Mouse (Mus musculus): ENCODE results near the gene Iqsec3. TPM values are rescaled to one million over a fixed set of nuclear protein-coding genes. Genes with fewer than 3 reads are reported as not detected.

The Iqsec3 gene
- total RNA-seq, 2 experiments from 2014 or later = 4.5 to 7.8 TPM

DNA sequence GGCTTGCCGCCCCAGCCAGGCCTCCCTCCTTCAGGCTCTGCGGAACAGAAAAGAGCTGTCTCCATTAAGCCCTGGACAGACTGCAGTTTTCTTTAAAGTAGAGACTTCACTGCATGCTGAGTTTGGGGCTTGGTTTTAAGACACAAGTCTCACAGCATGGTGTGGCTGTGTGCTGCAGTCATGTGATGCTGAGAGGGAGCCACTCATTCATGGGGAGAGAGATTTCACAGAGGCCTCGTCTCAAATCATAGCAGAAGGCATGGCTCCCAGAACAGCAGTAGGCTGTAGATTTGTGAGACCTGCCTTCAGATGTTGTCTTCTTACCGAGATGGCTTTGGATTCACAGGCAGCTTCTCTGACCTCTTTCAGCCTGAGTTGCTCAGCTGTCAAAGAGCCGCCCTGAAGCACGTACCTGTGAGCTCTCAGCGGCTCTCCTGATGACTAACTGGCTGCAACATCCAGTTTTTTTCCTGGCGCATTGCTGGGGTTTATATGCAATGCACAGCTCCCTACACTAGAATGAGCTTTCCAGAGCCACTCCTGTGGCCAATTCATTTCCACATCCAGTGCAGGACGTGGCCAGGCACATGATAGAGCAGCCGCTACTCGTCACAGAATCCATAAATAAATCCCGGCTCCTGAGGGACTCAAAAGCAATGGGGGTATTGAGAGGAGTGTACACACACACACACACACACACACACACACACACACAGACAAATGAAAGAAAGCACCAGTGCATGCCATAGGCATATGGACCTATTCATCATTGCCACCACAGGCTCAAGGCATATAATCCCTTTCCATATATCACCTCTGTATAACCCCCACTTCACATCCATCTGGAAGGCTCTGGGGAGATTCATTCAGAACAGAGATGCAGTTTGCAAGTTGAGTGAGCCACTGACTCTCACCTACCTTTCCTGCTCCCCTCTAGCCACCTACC is 18.7 kb downstream of the Iqsec3 start:
- DNase-seq = no peak

DNA sequence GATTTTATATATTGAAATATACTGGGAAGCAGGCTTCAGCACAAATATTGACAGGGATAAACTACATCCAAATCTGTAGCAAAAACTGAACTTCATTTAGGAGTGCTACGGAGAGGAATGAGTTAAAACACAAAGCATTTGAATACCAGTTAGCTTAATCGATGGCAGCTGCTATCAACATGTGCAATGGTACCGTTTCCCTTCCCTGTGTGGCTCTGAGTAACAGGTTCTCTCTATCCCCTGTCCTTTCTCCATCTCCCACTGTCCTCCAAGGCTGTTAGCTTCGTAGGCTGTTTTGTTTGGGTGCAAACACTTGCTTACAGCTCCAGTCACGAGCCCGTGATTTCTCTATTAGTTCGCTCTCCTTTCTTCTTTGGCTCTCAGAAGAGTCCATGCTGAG is 19.7 kb downstream of the Iqsec3 start:
- no peak for DNase-seq

DNA sequence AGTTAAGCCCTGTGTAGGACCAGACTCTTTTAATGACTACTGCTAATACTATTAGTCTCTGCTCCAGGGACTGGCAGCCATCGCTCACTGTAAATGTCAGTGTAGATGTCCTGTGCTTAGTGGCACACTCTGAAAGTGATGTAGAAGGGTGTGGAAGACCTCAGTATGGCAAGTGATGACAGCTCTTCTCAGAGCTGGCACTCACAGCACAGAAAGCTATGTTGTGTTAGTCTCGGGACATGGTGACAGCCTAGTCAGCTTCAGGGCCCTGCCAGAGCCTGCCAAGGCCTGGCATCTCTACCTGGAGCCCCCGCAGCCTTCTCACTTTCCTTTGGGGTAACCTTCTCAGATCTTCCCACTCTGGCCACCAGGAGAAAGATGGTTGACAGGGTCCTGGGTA is 21.8 kb downstream of the Iqsec3 start:
- DNase-seq = no peak

DNA sequence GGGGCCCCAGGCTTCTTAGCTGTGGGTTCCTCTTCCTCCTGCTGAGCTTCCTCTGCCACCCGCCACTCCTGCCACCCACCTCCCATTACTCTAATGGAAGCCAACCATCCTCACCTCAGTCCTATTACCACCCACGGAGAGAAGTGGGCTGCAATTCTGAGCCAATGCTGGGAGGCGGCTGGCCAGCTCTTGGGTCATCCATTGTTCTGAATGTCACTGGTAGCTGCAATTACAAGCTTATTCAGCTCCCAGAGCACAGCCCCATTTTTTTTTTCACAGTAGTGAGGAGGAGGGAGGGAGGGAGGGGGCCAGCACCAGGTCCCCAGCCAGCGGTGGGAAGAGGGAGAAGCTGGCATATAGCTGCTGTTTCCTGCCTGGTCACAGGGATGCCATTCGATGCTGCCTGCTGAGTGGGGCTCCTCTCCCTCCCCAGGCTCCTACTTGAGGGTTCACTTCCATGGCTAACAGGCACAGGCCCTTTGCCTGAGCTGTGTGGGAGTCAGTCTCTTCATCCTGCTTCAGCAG is 32.7 kb downstream of the Iqsec3 start:
- no peak for DNase-seq

DNA sequence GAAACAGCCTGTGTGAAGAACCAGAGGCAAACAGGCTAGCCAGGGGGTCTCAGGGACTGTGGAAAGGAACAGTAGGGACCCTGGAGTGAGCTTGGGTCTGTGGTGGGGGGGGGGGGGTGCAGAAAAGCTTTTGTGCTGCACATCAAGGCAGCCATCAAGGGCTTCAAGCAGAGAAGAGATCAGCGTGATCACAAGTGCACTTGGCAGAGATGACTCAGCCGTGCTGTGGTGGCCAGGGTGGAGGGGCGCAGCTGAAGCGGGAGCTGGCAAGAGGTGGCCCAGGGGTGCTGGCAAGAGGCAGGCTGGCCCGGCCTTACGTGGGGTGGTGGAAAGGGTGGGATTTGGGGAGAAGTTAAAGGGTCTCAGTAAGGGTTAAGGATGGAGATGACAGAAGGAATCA is 48.6 kb downstream of the Iqsec3 start:
- DNase-seq = no peak

DNA sequence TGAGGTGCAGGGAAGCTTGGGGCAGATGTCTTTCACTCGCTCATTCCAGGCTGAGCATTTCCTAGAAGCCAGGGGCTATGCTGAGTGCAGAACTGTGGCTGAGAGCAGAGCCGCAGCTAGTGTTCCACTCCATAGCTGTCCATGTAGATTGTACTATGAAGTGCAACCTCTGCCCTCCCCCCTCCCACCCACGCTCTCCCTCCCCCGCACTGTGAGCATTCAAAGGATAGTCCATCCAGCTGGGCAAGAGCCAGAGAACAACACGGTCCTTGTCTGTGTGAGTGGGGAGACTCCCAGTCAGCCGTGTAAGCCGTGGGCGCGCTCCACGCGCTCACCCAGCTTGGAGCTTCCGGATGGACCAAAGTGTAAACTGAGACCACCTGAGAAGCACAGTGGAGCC is 49.1 kb downstream of the Iqsec3 start:
- no peak for DNase-seq

DNA sequence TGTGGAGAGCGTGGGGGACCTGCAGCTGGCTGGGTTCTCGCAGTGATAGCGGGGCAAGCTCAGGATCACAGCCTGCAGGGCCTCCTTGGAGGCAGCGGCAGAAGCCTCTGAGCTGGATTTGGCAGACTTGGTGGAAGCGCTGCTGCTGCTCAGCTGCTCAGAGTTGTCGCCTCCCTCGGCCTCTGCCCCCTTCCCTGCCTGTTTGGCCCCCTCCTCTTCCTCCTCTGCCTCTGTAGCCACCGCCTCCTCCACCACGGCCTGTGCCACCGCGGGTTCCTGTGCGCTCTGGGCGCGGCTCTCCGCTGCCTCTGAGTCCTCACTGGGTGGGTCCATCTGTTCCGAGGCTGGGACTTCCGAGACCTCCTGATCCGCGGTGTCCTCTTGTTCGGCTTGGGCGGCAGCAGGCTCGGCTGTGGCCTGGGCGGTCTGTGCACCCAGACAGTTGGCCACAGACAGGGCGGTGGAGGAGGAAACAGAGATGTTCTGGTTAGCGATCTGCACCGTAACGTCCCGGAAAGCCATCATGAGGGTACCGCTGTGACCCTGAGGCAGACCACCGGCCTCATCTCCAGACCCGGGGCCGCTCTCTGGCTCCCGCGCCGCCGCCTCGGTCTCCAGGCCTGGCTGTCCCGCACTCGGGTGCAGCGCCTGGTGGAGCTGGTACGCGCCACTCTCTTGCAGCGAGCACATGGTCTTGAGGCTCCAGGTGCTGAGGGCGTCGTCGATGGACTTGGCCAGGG is 60.8 kb downstream of the Iqsec3 start:
- DNase-seq = peak; percentile 28

DNA sequence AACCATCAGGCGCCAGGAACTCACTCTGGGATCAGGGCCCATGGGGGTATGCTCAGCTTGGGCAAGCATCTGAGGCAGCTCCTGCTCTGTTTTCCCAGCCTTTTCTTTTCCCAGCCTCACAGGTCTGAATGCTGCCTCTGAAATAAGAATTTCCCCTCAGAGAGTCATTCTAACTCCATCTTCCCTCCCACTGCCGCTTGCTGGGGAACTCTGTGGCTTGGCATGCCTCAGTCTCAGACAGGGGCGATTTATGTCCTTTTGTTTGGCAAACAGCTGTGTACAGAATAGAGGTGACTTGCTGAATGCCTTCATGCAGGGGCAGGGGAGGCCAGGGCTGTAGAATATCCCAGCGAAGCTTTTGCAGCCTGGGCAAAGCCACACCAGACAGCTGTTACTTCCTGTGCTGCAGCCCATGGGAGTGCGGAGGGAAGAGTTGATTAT is 65.9 kb downstream of the Iqsec3 start:
- DNase-seq = no peak

DNA sequence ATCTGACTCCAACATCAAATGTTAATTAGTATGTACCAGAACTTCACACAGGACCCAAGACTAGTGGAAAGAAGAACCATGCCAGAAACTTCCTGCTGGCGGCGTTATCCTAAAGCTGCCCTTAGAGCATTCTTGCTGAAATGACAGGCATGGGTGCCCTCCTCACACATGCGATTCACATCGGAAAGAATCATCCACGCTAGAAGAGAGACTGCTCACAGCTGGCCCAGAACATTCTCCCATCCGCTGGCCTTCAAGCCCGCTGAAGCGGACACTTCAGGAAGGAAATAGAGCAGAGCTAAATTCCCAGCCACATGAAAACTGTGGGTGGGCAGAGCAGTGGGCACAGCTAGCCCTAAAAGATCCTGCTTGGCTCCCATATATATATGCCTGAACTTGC is 68.2 kb downstream of the Iqsec3 start:
- DNase-seq = no peak

DNA sequence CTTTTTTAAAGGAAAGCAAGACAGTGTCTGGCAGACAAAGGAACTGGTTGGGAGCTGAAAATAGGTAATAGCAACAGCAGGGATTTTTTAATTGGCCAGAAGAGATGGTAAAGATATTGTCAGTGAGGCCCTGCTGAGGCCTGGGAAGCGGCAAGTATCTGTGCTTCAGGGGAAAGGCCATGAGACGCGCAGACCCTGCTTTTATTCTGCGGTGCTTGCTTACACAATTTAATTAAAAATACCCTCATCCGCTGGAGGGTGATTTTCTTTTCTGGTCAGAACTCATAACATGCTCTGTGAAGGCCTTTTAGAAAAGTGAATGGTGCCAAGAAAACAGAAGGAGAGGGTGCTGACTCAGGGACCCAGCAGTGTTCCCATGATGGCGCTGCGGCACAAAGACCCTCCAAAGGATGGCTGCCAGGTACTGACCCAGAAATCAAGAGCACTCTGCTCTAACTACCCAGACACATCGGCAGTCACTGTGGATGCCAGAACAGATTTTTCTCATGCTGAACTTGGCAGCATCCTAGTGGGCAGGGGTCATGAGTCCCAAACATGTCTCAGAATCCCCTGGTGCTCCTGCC is 70.7 kb downstream of the Iqsec3 start:
- no peak for DNase-seq

DNA sequence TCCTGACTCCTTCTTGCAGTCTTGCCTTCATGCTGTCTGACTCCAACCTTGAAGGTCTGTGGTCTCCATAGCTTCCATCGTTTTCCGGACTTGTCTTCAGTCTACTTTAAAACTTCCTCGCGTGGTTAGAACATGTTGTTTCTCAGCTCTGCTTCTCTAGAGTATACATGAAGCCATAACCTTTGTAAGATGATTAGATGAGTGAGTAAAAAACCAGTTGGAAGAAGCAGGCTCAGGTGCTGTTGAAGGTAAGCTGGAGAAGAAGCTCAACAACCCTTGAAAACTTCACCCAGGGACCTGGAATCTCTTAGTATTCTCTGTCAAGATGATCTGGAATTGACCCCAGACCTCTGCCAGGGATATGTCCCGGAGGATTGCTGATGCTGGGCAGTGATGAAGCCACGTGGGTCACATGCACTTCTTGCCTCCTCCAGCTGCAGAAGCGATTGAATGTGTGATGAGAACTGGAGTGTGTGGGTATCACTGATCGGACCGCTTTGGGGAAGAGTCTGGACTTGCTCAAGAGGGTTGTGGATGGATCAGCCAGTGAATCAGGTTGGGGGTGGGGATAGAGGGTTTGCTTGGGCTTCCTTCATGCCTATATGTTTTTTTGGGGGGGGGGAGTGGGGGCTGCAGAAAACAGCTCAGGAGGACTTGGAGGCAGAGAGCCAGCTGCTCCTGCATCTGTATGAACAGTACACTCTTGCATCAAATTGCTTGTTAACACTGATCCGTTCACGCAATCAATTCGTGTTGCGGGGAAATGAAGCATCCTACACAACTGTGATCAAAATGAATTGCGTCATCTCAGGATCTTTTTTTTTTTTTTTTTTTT is 71.4 kb downstream of the Iqsec3 start:
- DNase-seq = peak; percentile 2

DNA sequence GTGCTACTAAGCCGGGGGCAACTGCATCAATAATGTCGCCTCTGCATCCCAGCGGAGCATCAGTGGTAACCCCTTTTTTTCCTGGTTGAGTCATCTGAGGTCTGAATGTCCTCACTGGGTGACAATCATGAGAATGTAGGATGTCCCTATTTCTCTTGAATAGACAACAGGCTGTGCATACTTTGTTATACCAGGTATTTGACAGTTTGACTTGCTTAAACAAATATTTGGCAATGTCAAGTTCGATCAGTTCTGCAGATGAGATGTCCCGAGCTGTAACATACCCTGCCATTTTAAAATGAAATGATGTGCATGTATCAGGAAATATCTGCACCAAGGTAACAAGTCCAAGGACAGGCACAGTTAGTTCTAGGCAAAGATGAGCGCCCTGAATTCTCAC is 72.3 kb downstream of the Iqsec3 start:
- DNase-seq = no peak

DNA sequence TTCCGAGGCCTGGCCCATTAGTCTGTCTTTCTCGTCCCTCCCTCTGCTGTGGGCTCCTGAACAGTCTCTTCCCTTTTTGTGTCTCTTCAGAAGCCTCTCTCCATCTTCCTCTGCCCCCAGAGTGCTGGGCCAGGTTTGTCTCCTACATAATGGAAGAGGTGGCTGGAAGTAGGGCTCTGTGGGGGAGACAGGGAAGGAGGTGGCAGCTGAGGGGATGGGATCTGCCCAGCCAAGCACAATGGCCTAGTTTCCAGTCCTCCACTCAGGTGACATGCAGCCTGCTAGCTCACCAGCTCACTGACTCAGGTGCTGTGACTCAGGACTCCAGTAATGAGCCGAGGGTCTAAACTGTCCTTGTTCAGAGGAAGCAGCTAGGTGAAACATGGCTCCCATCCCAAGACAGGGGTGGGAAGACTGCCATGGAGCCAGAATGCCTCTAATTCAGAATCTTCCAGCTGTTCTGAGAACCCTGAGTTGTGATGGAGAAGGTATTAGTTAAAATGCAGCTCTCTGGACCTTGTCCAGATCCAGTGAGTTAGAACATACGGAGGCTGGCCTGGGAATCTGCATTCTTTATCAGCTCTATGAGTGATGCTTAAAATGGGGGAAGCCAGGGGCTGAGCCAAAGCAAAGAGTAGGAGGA is 80.7 kb downstream of the Iqsec3 start:
- DNase-seq = no peak

DNA sequence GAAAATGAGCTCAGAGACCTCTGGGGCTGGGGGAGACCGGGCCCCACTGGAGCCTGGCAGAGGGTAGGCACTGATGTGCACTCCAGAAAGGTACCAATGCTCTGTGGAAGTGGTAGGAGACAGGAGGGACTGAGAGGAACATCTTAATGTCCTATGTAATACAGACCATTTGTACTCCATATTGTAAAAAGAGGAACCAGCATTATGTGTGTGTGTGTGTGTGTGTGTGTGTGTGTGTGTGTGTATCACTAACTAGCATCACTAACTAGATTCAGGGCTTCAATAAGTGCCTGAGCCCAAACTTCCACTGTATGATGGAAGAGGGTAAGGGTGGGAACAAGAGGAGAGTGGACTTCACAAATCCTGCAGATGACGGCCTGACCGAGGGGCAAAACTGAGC is 88.1 kb downstream of the Iqsec3 start:
- DNase-seq = no peak

DNA sequence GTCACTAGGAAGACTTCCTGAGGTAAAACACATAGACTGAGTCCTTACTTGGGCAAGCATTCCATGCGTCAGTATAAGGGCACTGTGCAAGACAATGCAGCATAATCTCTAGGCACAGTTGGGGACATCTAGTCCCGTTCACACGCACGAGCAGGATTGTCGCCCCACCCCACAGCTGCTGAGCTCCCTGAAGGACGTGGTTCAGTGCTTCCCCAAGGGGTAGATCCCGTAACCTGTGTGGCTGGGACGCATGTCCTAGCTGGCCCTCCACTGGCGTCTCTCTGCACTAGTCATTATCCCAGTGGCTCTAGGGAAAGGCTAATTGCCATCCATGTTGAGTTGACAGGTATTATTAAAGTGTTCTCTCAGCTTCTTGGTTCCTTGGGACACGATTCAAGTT is 91.4 kb downstream of the Iqsec3 start:
- DNase-seq = no peak

DNA sequence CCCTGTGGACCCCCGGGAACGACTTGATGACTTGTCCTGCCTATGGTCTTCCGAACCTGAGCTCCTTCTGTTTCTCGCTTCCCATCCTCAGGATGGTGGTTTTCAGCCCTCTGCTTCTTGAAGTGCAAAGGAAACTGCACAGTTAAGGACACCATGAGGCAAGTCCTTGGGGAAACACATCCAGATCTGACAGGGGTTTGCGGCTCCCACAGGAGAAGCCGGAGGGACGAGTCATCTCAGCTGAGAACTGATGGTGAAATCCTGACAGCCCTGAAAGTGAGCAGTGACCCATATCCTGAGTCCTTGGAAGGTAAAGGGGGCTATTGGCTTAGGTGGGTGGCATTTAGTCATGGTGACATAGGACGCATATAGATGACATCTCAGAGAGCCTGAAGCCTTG is 92.9 kb downstream of the Iqsec3 start:
- no peak for DNase-seq

DNA sequence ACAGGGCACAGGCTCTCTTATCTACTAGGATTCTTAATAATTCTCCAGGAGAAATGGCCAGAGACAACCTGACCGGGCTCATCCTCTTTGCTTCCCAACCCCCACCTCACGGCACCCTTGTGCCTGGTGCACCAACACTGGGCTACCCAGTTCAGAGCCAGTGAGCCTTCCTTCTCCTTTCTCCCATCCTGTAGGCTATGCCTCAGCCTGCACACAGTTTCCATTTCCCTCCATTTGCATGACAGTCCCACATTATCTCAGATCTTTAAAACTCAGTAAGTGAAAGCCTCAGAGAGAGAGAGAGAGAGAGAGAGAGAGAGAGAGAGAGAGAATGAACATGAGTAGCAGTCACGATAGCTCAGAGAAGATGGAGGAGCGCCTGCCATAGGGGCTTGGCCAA is 95.2 kb downstream of the Iqsec3 start:
- DNase-seq = no peak

DNA sequence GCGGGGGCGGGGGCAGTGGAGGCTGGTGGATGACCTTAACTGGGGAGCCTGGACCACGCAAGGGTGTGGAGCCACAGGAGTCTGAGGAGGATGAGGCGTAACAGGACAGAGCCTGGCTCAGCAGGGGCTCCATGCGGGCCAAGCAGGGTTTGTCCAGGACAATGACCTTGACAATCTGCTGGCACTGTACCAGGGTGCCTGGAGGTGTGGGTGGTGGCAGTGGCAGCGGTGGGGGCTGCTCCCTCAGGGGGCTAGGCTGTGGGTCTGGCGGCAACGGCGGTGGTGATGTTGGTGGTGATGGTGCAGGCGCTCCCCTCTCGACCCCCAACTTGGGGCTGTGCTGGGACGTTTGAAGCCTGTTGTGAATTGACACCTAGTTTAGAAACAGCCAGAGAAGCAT is 97.3 kb downstream of the Iqsec3 start:
- DNase-seq = no peak

DNA sequence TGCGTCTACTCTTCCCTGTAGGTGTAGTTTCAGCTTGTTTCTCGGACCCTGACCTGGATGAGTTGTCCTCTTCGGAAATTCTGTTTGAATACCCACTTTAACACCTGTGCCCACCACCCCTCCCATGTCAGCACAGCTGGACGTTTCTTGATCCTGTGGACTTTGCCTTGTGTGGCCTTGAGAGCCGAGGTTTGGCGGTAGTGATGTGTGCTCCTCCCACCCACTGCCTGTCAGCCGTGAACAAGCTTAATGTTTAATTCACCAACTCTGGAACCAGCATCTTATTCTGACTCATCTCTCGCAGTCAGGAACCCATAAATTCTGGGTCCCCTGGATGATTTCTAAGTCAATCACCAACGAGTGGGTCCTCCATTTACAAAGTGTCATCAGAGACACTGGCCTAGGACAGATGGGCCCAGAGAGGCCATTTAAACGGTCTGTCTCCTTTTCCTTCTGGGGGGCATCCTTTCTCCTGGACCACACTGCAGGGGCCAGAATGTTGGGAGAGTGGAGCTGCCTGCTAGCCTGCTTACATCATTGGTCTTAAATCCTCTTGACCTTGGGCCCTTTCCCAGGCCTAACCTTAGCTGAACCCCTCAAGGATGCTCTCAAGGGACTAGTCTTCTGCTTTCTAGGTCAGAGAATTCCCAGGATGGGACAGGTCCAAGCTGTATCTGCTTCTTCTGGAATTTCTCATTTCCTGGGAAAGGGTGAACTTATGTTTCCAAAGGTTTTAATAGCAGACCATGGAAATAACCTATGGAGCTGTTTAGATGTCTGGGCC is 102.1 kb downstream of the Iqsec3 start:
- DNase-seq = no peak

DNA sequence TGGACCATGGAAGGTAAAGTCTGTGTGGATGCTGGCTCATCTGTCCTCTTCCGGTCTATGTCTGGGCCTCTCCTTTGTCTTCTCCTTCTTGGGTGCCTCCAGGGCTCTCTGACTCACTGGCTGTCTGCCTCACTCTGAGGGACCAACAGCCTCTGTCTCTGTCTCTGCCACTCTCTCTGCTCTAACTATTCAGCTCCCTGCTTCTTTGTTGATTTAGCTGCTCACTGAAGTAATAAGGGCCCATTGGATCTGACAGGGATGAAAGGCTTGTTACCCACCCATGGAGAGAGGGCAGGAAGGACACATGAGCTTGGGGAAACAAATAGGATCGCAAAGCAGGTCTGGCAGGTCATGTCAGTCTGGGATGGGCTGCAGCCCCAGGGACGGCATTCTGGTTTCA is 106.4 kb downstream of the Iqsec3 start:
- DNase-seq = no peak

DNA sequence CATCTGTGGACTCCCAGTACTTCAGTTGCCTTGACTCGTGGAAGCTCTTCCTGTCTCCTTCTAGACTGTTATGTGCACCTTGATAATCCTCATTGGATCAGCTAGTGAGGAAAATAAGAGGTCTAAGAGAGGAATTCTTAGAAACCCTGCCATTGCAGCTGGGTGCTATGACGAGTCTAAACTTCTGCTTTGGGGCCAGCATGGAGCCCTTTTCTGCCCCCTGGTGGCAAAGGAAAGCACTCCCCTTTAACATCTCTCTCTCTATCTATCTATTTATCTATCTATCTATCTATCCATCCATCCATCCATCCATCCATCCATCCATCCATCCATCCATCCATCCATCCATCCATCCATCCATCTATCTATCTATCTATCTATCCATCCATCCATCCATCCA is 106.9 kb downstream of the Iqsec3 start:
- DNase-seq = peak; percentile 67
